Mouse (Mus musculus): ENCODE data around the gene Armc2. TPM values are rescaled to one million over a fixed set of nuclear protein-coding genes. Genes with fewer than 3 reads are reported as not detected.

Armc2 gene
- polyA plus RNA-seq (2015; fragmentation: Nextera tagmentation; extraction: Ambion mirVana) = 2.0 TPM in 2 replicates

DNA sequence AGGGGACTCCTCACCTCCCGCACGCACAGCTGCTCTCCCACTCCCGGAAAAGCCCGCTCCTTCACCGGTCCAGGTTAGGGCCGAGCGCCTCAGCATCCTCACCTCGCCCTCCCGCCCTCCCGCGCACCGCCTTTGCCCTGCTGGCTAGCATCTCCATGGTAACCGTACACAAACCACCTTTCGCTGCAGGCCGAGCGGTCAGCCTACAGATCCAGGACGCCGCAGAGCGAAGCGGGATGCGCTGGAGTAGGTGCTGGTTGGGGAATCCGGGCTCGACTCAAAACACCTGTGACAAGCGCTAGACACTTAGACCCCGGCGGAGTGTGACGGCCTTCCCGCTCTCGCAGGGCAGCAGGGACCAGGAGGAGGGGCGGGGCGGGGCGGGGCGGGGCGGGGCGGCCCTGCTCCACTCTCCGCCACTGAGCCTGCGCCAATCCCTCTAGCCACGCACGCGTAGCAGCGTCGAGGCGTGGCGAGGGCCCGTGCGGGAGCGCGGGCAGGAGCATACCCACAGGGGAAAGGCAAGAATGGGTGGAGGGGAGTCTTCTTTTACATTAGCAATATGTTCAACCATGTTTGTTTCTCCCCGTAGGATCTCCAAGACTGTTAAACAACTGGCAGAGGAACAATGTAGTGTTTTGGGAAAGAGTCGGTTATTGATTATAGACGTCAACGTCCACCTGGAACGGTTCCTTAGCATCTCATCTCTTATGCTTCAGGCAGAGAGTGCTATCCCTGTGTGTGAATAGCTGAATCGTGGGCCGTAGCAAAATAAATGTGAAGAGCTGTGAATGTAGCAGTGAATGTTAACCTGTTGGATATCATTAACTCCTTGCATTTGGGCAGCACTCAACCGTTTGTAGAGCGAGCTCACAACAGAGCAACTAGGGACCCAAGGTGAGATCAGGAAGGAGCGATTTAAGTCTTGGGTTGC, at the start of gene Armc2:
Armc2 (minus strand) TSS at position 427 of the 934 bp plus-strand sequence.
- H3K4me2 ChIP-seq = peak within 1 kb of the TSS; percentile 84
- peaks cover 3% of the 10 kb centered on the region; the same call in 1 of the 2 replicates for H3K4me1 ChIP-seq
- H3K27me3 ChIP-seq (replicated peaks) = no peaks in the 10 kb centered on the region
- peak; percentile 94 for ATAC-seq (ENCODE audit: insufficient read depth, low FRiP score, low read depth)
- no peaks in the 10 kb centered on the region for H3K36me3 ChIP-seq
- peak within 1 kb of the TSS; percentile 41; the same call in 1 of the 2 replicates for H3K9ac ChIP-seq
- H3K4me3 ChIP-seq (replicated peaks) = peak within 1 kb of the TSS; percentile 54
- no peak within 1 kb of the TSS for H3K27ac ChIP-seq
- no peaks in the 10 kb centered on the region for H3K9me3 ChIP-seq
- WGBS = 2% methylated on average over 58 of the region's 58 CpGs

GRCm38 (mm10) chr10:42064446-42064845, 46.2 kb upstream of the Armc2 start:
- no peak overlapping the region for H3K4me3 ChIP-seq (replicated peaks)
- no peaks in the 10 kb centered on the region for H3K27me3 ChIP-seq (replicated peaks)
- no peak for ATAC-seq (ENCODE audit: insufficient read depth, low FRiP score, low read depth)
- no peak overlapping the region for H3K27ac ChIP-seq
- H3K36me3 ChIP-seq = no peaks in the 10 kb centered on the region
- no peaks in the 10 kb centered on the region for H3K4me1 ChIP-seq
- no peak overlapping the region for H3K9ac ChIP-seq
- WGBS = 51% methylated on average over 5 of the region's 5 CpGs
- H3K4me2 ChIP-seq = no peak overlapping the region
- H3K9me3 ChIP-seq = no peaks in the 10 kb centered on the region

GRCm38 (mm10) chr10:42059522-42059921, 41.3 kb upstream of the Armc2 start:
- no peaks in the 10 kb centered on the region for H3K36me3 ChIP-seq
- H3K9ac ChIP-seq = no peak overlapping the region
- H3K27me3 ChIP-seq (replicated peaks) = no peaks in the 10 kb centered on the region
- no peak overlapping the region for H3K4me2 ChIP-seq
- no peak overlapping the region for H3K27ac ChIP-seq
- 96% methylated on average over 8 of the region's 8 CpGs for WGBS
- no peaks in the 10 kb centered on the region for H3K9me3 ChIP-seq
- ATAC-seq (ENCODE audit: insufficient read depth, low FRiP score, low read depth) = no peak
- no peak overlapping the region for H3K4me3 ChIP-seq (replicated peaks)
- H3K4me1 ChIP-seq = no peaks in the 10 kb centered on the region

DNA sequence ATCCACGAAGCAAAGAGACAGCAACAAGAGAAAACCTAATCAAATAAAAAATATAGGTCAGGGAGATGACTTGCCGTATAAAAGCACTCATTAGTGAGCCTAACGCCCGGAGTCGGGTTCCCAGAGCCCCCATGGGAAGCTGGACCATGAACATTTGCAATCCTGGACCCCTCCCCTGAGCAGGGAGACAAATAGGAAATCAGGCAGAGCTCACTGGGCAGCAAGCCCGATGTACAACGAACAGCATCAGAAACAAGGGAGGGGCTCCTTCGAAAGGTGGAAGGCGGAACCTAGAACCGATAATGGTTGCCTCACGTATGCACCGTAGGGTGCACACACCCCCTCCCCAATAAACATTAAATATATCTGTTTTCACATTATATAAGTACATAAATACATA, 39.5 kb upstream of the Armc2 start:
- Histone ChIP-seq H3K4me2 (no peak overlapping the region), H3K9ac (no peak overlapping the region), H3K27ac (no peak overlapping the region), H3K36me3 (no peaks in the 10 kb centered on the region), H3K4me3 (replicated peaks) (no peak overlapping the region), H3K4me1 (no peaks in the 10 kb centered on the region), H3K9me3 (no peaks in the 10 kb centered on the region), H3K27me3 (replicated peaks) (no peaks in the 10 kb centered on the region)
- no peak for ATAC-seq (ENCODE audit: insufficient read depth, low FRiP score, low read depth)
- 64% methylated on average over 12 of the region's 12 CpGs for WGBS

DNA sequence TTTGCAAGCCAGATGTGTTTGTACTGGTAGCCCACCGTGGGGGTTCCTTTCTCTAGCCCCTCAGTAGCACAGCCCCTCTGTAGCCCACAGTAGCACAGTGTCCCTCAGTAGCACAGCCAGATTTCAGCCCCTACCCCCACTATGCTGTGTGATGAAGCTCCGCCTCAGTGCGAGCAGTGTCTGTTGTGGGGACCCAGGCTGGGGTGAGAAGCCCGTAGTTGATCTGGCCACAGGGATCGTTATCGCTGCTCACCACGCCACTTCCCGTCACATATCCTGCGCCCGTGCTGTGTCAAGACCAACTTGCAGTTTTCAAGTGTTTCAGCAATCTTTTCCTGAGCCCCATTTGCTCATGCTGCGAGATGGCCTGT, 39.0 kb upstream of the Armc2 start:
- no peaks in the 10 kb centered on the region for H3K4me1 ChIP-seq
- H3K27ac ChIP-seq = no peak overlapping the region
- no peaks in the 10 kb centered on the region for H3K9me3 ChIP-seq
- WGBS = 48% methylated on average over 11 of the region's 11 CpGs
- H3K4me3 ChIP-seq (replicated peaks) = no peak overlapping the region
- no peaks in the 10 kb centered on the region for H3K36me3 ChIP-seq
- no peak overlapping the region for H3K4me2 ChIP-seq
- no peaks in the 10 kb centered on the region for H3K27me3 ChIP-seq (replicated peaks)
- no peak overlapping the region for H3K9ac ChIP-seq
- no peak for ATAC-seq (ENCODE audit: insufficient read depth, low FRiP score, low read depth)

DNA sequence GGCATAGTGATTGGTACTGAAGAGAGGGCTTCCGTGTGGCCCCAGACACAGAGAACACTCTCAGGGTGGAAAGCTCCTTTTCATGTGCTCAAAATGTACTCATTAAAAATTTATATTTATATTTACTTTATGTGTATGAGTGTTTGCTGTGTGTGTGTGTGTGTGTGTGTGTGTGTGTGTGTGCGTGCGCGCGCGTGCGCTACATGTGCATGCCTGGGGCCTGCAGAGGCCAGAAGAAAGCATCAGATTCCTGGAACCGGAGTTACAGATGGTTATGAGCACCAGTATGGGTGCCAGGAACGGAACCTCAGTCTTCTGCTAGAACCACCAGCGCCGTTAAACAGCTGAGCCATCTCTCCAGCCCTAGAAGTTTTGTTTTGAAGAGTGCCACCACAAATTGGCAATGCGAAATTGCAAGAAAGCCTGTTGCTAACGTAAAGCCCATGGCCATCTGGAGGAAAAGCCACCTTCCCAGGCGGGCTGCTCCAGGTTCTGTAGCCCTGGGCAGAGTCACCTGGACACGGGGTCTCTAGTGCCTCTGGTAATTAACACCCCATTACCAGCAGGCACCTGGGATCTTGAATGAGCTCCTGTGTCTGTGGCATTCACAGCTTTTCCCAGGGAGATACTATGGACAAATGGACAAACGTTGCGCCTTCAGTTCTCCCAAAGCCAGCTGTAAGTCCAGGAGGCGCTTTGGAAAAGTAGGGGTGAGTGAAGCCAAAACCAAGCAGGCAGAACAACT, 38.4 kb upstream of the Armc2 start:
- H3K9me3 ChIP-seq = no peaks in the 10 kb centered on the region
- no peaks in the 10 kb centered on the region for H3K4me1 ChIP-seq
- H3K4me2 ChIP-seq = no peak overlapping the region
- H3K4me3 ChIP-seq (replicated peaks) = no peak overlapping the region
- H3K27me3 ChIP-seq (replicated peaks) = no peaks in the 10 kb centered on the region
- no peaks in the 10 kb centered on the region for H3K36me3 ChIP-seq
- no peak for ATAC-seq (ENCODE audit: insufficient read depth, low FRiP score, low read depth)
- 81% methylated on average over 18 of the region's 18 CpGs for WGBS
- no peak overlapping the region for H3K9ac ChIP-seq
- H3K27ac ChIP-seq = no peak overlapping the region

GRCm38 (mm10) chr10:42055224-42056165, 37.3 kb upstream of the Armc2 start:
- WGBS = 58% methylated on average over 28 of the region's 29 CpGs
- ATAC-seq (ENCODE audit: insufficient read depth, low FRiP score, low read depth) = peak; percentile 77; the same call in 1 of the 2 replicates

GRCm38 (mm10) chr10:42051069-42051468, 32.8 kb upstream of the Armc2 start:
- peak; percentile 63; the same call in 1 of the 2 replicates for ATAC-seq (ENCODE audit: insufficient read depth, low FRiP score, low read depth)
- H3K9me3 ChIP-seq = no peaks in the 10 kb centered on the region
- H3K4me1 ChIP-seq = 0 out of 2 replicates have a peak, but pooled peaks cover 3% of the 10 kb centered on the region
- H3K4me3 ChIP-seq (replicated peaks) = no peak overlapping the region
- no peak overlapping the region for H3K27ac ChIP-seq
- no peak overlapping the region for H3K4me2 ChIP-seq
- WGBS = 66% methylated on average over 6 of the region's 6 CpGs
- no peak overlapping the region for H3K9ac ChIP-seq
- no peaks in the 10 kb centered on the region for H3K27me3 ChIP-seq (replicated peaks)
- no peaks in the 10 kb centered on the region for H3K36me3 ChIP-seq

More at GRCm38 (mm10) chr10:42055224-42056165, 37.3 kb upstream of the Armc2 start:
- Histone ChIP-seq H3K27ac (no peak overlapping the region), H3K9me3 (no peaks in the 10 kb centered on the region), H3K4me3 (replicated peaks) (no peak overlapping the region), H3K4me2 (peak overlapping the region; percentile 19; the same call in 1 of the 2 replicates), H3K4me1 (0 out of 2 replicates have a peak, but pooled peaks cover 3% of the 10 kb centered on the region), H3K27me3 (replicated peaks) (no peaks in the 10 kb centered on the region), H3K36me3 (no peaks in the 10 kb centered on the region), H3K9ac (no peak overlapping the region)

DNA sequence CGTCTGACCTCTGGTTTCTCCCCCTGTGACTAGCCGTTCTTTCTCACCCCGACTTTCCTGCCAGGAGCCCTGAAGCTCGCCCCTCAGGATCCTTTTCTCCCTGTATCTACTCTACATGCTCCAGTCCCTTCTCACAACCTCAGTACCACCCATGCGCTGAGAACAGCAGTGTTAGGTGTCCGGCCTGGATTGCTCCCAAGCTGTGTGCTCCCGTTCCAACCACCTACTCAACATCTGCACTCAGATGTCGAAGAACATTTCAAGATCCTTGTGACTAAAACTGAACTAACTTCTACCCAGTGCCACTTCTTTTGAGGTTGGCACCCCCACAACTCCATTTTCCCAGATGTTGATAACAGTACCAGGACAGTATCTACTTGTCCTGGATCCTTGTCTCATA, 30.4 kb upstream of the Armc2 start:
- no peaks in the 10 kb centered on the region for H3K9me3 ChIP-seq
- H3K4me3 ChIP-seq (replicated peaks) = no peak overlapping the region
- no peak overlapping the region for H3K27ac ChIP-seq
- no peak for ATAC-seq (ENCODE audit: insufficient read depth, low FRiP score, low read depth)
- H3K9ac ChIP-seq = no peak overlapping the region
- no peaks in the 10 kb centered on the region for H3K36me3 ChIP-seq
- H3K27me3 ChIP-seq (replicated peaks) = no peaks in the 10 kb centered on the region
- 86% methylated on average over 8 of the region's 8 CpGs for WGBS
- 0 out of 2 replicates have a peak, but pooled peaks cover 3% of the 10 kb centered on the region for H3K4me1 ChIP-seq
- no peak overlapping the region for H3K4me2 ChIP-seq

DNA sequence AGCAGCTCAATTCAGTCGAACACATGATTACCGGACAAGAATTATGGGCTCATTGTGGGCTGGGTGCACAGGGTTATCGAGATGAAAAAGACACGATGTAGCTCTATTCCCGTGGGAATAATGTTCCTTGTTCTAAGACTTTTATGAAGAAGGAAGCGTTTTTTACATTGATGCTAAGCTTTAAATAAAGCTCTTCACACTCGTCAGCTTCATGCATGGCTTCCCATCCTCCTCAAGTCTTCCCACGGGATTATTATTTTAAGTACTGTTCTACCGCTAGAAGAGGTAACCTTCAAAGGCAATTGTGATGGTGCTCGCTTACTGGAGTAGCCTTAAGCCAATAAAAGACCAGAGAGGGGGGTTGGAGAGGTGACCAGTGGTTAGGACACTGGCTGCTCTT, 26.3 kb upstream of the Armc2 start:
- no peak overlapping the region for H3K9ac ChIP-seq
- WGBS = 77% methylated on average over 10 of the region's 10 CpGs
- no peak overlapping the region for H3K4me3 ChIP-seq (replicated peaks)
- H3K9me3 ChIP-seq = no peaks in the 10 kb centered on the region
- no peaks in the 10 kb centered on the region for H3K4me1 ChIP-seq
- no peak overlapping the region for H3K27ac ChIP-seq
- H3K27me3 ChIP-seq (replicated peaks) = no peaks in the 10 kb centered on the region
- no peak for ATAC-seq (ENCODE audit: insufficient read depth, low FRiP score, low read depth)
- H3K4me2 ChIP-seq = no peak overlapping the region
- H3K36me3 ChIP-seq = no peaks in the 10 kb centered on the region

- Histone ChIP-seq H3K9ac (no peak overlapping the region), H3K36me3 (no peaks in the 10 kb centered on the region), H3K4me1 (no peaks in the 10 kb centered on the region), H3K4me3 (replicated peaks) (no peak overlapping the region), H3K4me2 (no peak overlapping the region), H3K27ac (no peak overlapping the region), H3K27me3 (replicated peaks) (no peaks in the 10 kb centered on the region), H3K9me3 (no peaks in the 10 kb centered on the region)
- whole genome bisulfite sequencing = 77% methylated on average over 3 of the region's 3 CpGs
- ATAC-seq (ENCODE audit: insufficient read depth, low FRiP score, low read depth) = no peak
Measured at GRCm38 (mm10) chr10:42043307-42043706, 25.1 kb upstream of the Armc2 start.

Data from stomach, embryonic 15.5 days (tissue).